Mouse (Mus musculus) brain, embryonic 14.5 days (tissue): ENCODE data around the gene Rras2.

Source experiments
- CTCF ChIP-seq: fragments of 200-500 bp; IDR thresholded peaks from 2 replicates; pipeline ENCODE4 v1.5.1; 2012; ENCODE audit warnings: inconsistent platforms, mild to moderate bottlenecking, moderate library complexity, borderline replicate concordance; ENCODE audit not compliant: insufficient read depth, insufficient read length; ENCODE audit errors: extremely low read depth
- POLR2A ChIP-seq: fragments of 200-500 bp; IDR thresholded peaks from 2 replicates; pipeline ENCODE4 v1.6.1; 2012; ENCODE audit warnings: mild to moderate bottlenecking, inconsistent platforms, borderline replicate concordance; ENCODE audit not compliant: poor library complexity, insufficient read depth, insufficient read length, severe bottlenecking; ENCODE audit errors: extremely low read depth

DNA sequence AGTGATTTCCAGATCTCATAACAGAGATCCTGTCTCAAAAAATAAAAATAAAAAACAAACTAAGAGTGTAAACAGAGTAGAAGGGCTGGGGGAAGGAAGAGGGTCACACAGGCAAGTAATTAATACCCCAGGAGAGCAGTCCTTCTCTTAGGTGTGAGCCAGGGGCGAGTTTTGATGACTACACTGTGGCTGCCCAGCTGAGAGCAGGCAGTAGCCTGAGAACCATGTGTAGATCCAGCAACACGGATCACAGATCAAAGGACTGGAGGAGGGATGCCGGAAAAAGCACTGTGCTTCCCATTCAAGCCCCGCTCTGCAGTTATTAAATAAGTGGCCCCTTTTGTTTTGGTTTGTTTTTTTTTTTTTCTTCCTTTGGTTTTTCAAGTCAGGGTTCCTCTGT is 15.0 kb downstream of the Rras2 start:
- TF ChIP-seq CTCF (no peak), POLR2A (no peak)
